Mouse (Mus musculus) myocyte (in vitro differentiated cells): ENCODE measurements around the gene Ankrd33b.

Source experiments
- CEBPB ChIP-seq: IDR thresholded peaks from 2 replicates; pipeline ENCODE4 v1.6.1; 2011; ENCODE audit warnings: mild to moderate bottlenecking, moderate library complexity; ENCODE audit not compliant: poor library complexity, insufficient read depth, severe bottlenecking
- MYOG ChIP-seq, 3 experiments: IDR thresholded peaks; one replicate each; pipeline ENCODE4 v1.6.1; 2011; ENCODE audit warnings: control low read depth in 2 of 3, low read depth in 2 of 3, mild to moderate bottlenecking in 2 of 3; ENCODE audit not compliant: insufficient read length in 2 of 3, control insufficient read depth in 1 of 3, insufficient read depth in 1 of 3
- POLR2A ChIP-seq: IDR thresholded peaks from one replicate; pipeline ENCODE4 v1.6.1; 2011; ENCODE audit warnings: low read depth, mild to moderate bottlenecking, control low read depth, moderate library complexity; ENCODE audit not compliant: insufficient read length
- USF1 ChIP-seq: IDR thresholded peaks from one replicate; pipeline ENCODE4 v1.6.1; 2011; ENCODE audit warnings: low read depth, mild to moderate bottlenecking, control low read depth, moderate library complexity

- no peak for TF ChIP-seq CEBPB
- no peak for TF ChIP-seq POLR2A
- no peak for TF ChIP-seq USF1
- TF ChIP-seq MYOG (IDR thresholded peaks at IDR 0.05; ENCODE audit: control insufficient read depth in 1 of 3, insufficient read depth in 1 of 3, insufficient read length in 2 of 3, low read depth in 2 of 3): no peak
Measured at GRCm38 (mm10) chr15:31306726-31307125, 60.8 kb downstream of the Ankrd33b start.
